Mouse (Mus musculus) forebrain, embryonic 11.5 days (tissue): Measurements from ENCODE around the gene Mrpl58. TPM values are rescaled to one million over a fixed set of nuclear protein-coding genes. Genes with fewer than 3 reads are reported as not detected.

Source experiments
- ATAC-seq: fragments of 200-750 bp; cut with Nextera tagmentation; replicated peaks from 2 replicates; pipeline ENCODE4 v1.8.0; 2017; ENCODE audit warnings: moderate TSS enrichment; ENCODE audit not compliant: low FRiP score
- DNase-seq: peaks from one replicate; pipeline ENCODE4 v3.0.0-alpha.2; 2017; ENCODE audit warnings: low spot score
- H3K27ac ChIP-seq: fragments of 300-500 bp; sonication (generic); 2 replicates; pipeline ENCODE4 v1.5.1; 2014; ENCODE audit warnings: low read depth, low read length
- H3K27me3 ChIP-seq: fragments of 300-500 bp; sonication (generic); 2 replicates; pipeline ENCODE4 v1.6.1; 2014; ENCODE audit warnings: mild to moderate bottlenecking, low read length, mixed read lengths; ENCODE audit not compliant: control insufficient read depth, insufficient read depth
- H3K36me3 ChIP-seq: fragments of 300-500 bp; sonication (generic); 2 replicates; pipeline ENCODE4 v1.6.1; 2014; ENCODE audit warnings: mild to moderate bottlenecking, low read length, moderate library complexity, mixed read lengths; ENCODE audit not compliant: control insufficient read depth, insufficient read depth
- H3K4me1 ChIP-seq: fragments of 300-500 bp; sonication (generic); replicated peaks from 2 replicates; pipeline ENCODE4 v1.6.1; 2014; ENCODE audit warnings: low read length, mixed read lengths; ENCODE audit not compliant: control insufficient read depth, insufficient read depth
- H3K4me2 ChIP-seq: fragments of 300-500 bp; sonication (generic); 2 replicates; pipeline ENCODE4 v1.6.1; 2014; ENCODE audit warnings: low read depth, mild to moderate bottlenecking, low read length, moderate library complexity, mixed read lengths; ENCODE audit not compliant: severe bottlenecking
- H3K4me3 ChIP-seq: fragments of 300-500 bp; sonication (generic); 2 replicates; pipeline ENCODE4 v1.5.1; 2014; ENCODE audit warnings: low read depth, low read length
- H3K9ac ChIP-seq: fragments of 300-500 bp; sonication (generic); 2 replicates; pipeline ENCODE4 v1.6.1; 2014; ENCODE audit warnings: low read length
- H3K9me3 ChIP-seq: fragments of 300-500 bp; sonication (generic); 2 replicates; pipeline ENCODE4 v1.6.1; 2016; ENCODE audit warnings: low read length, mixed read lengths; ENCODE audit not compliant: control insufficient read depth
- WGBS: fragments of 180-500 bp; shearing (Covaris S2); extraction: QIAGEN DNeasy Blood & Tissue Kit; methylation state at CpG from one replicate; pipeline ENCODE4 v1.1.7; 2014; 5-methylcytosine and 5-hydroxymethylcytosine counted together
- polyA plus RNA-seq: library from polyadenylated mRNA; unstranded; fragments of >200 nt; fragmentation: Nextera tagmentation; extraction: Ambion mirVana; gene quantifications from 2 replicates; pipeline ENCODE4 v1.2.1, GENCODE M21; 2014

Mrpl58 gene
- polyA plus RNA-seq, 1 experiment from 2014 or later: 253 TPM

DNA sequence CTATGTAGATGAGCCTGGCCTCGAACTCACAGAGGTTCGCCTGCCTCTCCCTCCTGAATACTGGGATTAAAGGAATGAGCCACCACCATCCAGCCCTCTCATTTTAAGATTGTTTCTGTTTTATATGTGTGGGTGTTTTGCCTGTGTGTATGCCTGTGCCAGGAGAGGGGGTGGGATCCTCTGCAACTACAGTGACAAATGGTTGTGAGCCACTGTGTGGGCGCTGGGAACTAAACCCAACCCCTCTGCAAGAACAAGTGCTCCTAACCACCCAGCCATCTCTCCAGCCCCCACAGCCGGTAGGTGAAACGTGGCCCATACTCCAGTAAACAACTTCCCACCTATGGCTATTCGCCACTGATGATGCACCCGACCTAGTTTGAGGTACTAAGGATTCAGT, 12.2 kb upstream of the Mrpl58 start:
- no peak for DNase-seq

DNA sequence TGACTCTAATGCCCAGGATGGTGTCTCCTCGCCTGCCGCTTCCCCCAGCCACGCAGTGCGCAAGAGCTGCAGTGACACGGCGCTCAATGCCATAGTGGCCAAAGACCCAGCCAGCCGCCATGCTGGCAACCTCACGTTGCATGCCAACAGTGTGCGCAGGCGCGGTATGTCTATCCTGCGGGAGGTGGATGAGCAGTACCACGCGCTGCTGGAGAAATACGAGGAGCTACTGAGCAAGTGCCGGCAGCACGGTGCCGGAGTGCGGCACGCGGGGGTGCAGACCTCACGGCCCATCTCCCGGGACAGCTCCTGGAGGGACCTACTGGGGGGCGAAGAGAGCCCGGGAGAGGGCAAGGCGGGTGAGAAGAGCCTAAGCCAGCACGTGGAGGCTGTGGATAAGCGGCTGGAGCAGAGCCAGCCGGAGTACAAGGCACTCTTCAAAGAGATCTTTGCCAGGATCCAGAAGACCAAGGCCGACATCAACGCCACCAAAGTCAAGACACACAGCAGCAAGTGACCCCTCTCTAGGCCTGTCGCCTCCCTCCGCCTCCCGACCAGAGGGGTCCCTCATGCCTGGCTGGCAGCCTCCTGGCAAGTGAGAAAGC, 9.7 kb upstream of the Mrpl58 start:
- no peak overlapping the region for H3K4me2 ChIP-seq
- H3K9me3 ChIP-seq: no peaks in the 10 kb centered on the region
- no peak overlapping the region for H3K4me3 ChIP-seq
- peaks cover 12% of the 10 kb centered on the region for H3K36me3 ChIP-seq
- ATAC-seq (no peak), DNase-seq (no peak)
- H3K4me1 ChIP-seq: no peaks in the 10 kb centered on the region
- no peaks in the 10 kb centered on the region for H3K27me3 ChIP-seq
- 79% methylated on average over 34 of the region's 34 CpGs for WGBS
- no peak overlapping the region for H3K9ac ChIP-seq
- no peak overlapping the region for H3K27ac ChIP-seq

More for the DNA sequence above, 12.2 kb upstream of the Mrpl58 start:
- Histone ChIP-seq H3K27me3 (no peaks in the 10 kb centered on the region), H3K9me3 (no peaks in the 10 kb centered on the region), H3K4me2 (no peak overlapping the region), H3K27ac (no peak overlapping the region), H3K4me1 (no peaks in the 10 kb centered on the region), H3K36me3 (peaks cover 12% of the 10 kb centered on the region), H3K9ac (no peak overlapping the region), H3K4me3 (no peak overlapping the region)
- WGBS: 94% methylated on average over 7 of the region's 7 CpGs
- no peak for ATAC-seq

DNA sequence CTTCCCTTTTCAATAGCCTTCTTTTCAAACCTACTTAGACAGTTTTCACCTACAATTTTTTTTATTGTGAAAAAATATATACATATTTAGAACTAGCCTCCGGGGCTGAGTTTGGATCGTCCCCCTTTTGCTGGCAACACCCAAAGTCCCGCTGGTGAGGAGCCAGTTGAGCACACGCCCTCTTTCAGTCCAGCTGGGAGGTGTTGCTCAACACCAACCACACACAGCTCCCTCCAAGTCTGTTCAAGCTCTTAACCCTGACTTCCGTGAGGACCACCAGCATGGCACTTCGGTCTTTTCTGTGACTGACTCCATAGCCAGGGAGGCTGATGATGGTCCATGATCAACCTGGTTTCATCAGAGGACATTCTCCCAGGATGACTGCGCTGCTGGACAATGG, 5.5 kb upstream of the Mrpl58 start:
- peaks cover 4% of the 10 kb centered on the region for H3K36me3 ChIP-seq
- H3K9me3 ChIP-seq: no peaks in the 10 kb centered on the region
- no peak overlapping the region for H3K4me3 ChIP-seq
- H3K4me2 ChIP-seq: no peak overlapping the region
- DNase-seq (no peak), ATAC-seq (no peak)
- no peaks in the 10 kb centered on the region for H3K27me3 ChIP-seq
- no peak overlapping the region for H3K9ac ChIP-seq
- WGBS: 86% methylated on average over 7 of the region's 7 CpGs
- no peak overlapping the region for H3K27ac ChIP-seq
- H3K4me1 ChIP-seq: no peaks in the 10 kb centered on the region; the same call in 1 of the 2 replicates

DNA sequence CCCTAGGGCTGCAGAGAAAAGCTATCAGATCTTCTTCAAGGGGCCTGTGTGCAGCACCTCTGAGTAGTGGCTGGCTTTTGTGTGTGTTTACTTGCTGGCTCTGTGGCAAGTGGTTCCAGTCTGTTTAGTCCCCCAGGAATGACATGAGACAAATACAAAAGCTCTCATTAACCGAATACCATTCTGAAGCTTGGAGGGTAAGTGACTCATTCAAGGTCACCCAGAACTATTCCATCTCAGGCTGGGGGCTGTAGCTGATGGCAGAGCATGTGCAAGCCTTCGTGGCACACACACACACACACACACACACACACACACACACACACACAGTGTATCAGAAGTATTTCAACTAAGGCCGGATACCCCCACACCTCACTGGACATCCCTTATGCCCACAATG, 3.4 kb upstream of the Mrpl58 start:
- peaks cover 1% of the 10 kb centered on the region; the same call in 1 of the 2 replicates for H3K4me1 ChIP-seq
- ATAC-seq (no peak), DNase-seq (no peak)
- no peaks in the 10 kb centered on the region for H3K9me3 ChIP-seq
- H3K36me3 ChIP-seq: no peaks in the 10 kb centered on the region; the same call in 1 of the 2 replicates
- H3K9ac ChIP-seq: no peak overlapping the region
- 71% methylated on average over 3 of the region's 3 CpGs for WGBS
- no peaks in the 10 kb centered on the region for H3K27me3 ChIP-seq
- H3K4me2 ChIP-seq: no peak overlapping the region
- H3K4me3 ChIP-seq: no peak overlapping the region
- no peak overlapping the region for H3K27ac ChIP-seq

DNA sequence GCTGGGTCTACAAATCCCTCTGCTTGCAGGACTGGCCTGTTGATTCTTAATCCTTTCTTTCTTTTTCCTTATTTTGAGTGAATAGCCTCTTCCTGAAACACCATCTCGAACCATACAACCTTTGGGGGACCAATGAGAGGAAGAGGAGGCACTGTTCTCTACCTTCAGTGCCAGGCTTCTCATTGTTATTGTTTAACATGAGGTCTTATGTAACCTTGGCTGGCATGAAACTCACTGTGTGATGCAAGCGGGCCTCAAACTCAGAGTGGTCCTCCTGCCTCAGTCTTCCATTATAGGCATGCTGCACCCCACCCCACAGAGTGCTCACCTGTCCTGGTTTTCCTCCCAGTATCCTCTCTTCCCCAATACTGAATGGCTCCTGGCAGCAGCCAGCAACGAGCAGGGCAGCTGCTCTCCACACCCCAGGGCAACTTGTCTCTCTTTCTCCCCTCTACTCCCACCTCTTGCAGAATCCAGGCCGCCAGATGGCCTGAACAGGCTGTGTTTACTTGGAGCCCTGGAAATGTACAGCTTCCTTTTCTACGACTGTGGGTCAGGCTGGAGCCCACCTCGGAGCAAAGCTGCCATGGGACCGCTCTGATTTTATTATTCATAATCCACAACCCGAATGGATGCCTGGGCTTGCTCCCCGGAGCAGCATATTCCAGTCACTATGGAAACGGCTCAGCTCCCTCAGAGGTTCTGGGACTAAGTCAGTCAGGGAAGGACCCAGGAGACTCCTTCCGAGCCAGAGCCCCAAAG, 2.7 kb upstream of the Mrpl58 start:
- Histone ChIP-seq H3K4me2 (no peak overlapping the region), H3K27me3 (no peaks in the 10 kb centered on the region), H3K4me1 (peaks cover 1% of the 10 kb centered on the region; the same call in 1 of the 2 replicates), H3K27ac (no peak overlapping the region), H3K9ac (no peak overlapping the region; the same call in 1 of the 2 replicates), H3K9me3 (no peaks in the 10 kb centered on the region), H3K36me3 (no peaks in the 10 kb centered on the region; the same call in 1 of the 2 replicates), H3K4me3 (no peak overlapping the region)
- DNase-seq (no peak), ATAC-seq (no peak)
- 58% methylated on average over 11 of the region's 11 CpGs for WGBS

DNA sequence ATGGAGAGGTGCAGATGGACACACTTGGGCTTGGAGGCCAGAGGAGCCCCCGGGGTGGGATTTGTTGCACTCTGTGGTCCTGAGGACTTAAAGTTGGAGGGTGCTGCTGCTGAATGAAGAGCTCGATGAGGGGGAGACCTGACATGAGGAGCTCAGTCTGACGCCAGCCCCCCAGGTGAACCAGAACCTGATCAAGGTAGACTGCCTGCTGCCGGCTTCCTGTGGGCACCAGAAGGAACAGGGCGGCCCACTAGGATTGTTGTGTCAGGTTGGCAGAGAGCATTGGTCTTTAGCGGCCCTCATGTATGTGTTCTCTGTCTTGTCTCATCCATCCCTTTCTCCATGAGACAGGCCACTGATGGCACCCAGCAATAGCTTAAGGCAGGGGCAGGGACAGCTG, 2.2 kb downstream of the Mrpl58 start:
- Histone ChIP-seq H3K36me3 (no peaks in the 10 kb centered on the region; the same call in 1 of the 2 replicates), H3K9me3 (no peaks in the 10 kb centered on the region), H3K4me3 (no peak overlapping the region), H3K27me3 (no peaks in the 10 kb centered on the region), H3K9ac (no peak overlapping the region), H3K4me2 (no peak overlapping the region), H3K4me1 (peaks cover 21% of the 10 kb centered on the region), H3K27ac (no peak overlapping the region)
- DNase-seq (no peak), ATAC-seq (no peak)
- 95% methylated on average over 6 of the region's 6 CpGs for WGBS

DNA sequence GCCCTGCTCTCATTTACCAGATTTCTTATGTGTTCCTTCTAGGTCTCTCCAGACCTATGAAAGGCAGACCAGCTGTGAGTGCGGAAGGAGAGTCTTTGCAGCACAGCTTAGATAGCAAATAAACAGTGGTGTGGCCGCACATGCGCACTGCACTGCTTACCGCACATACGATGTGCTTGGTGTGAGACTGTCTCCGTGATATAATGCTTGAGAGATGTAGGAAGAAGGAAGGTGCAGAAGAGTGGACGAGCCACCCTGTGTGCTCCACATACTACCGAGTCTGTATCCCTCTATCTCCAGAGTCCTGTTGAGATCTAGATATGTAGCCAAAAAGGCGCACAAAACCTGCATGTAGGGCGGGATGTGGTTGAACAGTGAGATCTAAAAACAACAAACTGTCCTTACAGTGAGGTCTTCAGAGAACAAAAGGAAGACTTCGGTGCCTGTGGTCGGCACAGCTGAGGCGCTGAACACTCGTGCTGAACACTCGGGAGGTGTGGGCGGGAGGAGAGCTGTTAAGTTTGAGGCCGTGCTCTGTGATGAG, 3.4 kb downstream of the Mrpl58 start:
- Histone ChIP-seq H3K27ac (no peak overlapping the region), H3K9me3 (no peaks in the 10 kb centered on the region), H3K36me3 (no peaks in the 10 kb centered on the region; the same call in 1 of the 2 replicates), H3K27me3 (no peaks in the 10 kb centered on the region), H3K9ac (no peak overlapping the region), H3K4me3 (no peak overlapping the region), H3K4me1 (peaks cover 32% of the 10 kb centered on the region), H3K4me2 (no peak overlapping the region)
- DNase-seq (no peak), ATAC-seq (no peak)
- 95% methylated on average over 17 of the region's 17 CpGs for WGBS

DNA sequence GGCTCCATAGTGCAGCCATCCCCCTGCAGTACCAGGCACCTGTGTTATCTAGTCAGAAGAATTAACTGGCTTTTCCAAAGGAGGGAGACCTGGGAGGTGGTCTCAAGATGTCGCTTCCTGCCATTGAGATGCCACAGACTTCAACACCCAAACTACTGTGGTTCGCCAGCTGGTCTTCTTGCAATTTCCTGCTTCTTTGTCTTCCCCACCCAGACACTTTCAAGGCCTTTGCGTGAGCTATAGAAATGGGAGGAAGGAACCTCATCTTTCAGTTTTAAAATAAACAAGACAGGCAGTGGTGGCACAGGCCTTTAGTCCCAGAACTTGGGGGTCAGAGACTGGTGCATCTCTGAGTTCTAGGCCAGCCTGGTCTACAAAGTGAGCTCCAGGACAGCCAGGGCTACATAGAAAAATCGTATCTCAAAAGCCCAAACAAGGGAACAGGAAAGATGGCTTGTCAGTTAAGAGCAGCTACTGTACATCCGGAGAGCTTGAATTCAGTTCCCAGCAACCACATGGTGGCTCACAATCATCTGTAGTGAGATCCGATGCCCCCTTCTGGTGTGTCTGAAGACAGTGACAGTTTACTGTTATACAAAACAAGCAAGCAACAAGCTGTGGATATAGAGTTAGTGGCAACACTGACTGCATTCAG, 4.8 kb downstream of the Mrpl58 start:
- Histone ChIP-seq H3K4me1 (peaks cover 39% of the 10 kb centered on the region), H3K9me3 (no peaks in the 10 kb centered on the region), H3K27me3 (no peaks in the 10 kb centered on the region), H3K36me3 (no peaks in the 10 kb centered on the region; the same call in 1 of the 2 replicates), H3K4me3 (no peak overlapping the region), H3K9ac (peak overlapping the region; percentile 58), H3K27ac (peak overlapping the region; percentile 96), H3K4me2 (peak overlapping the region; percentile 40; the same call in 1 of the 2 replicates)
- no peak for ATAC-seq
- WGBS: 71% methylated on average over 6 of the region's 6 CpGs
- no peak for DNase-seq
